In genomic region chr13:104937759-104938158, GRCm38 (mm10) we compare ENCODE assay signal across 8 mouse cellular contexts.
A peak's percentile ranks its signal among the peaks of the same experiment; 100 is the strongest.
DNase-seq lines count a peak whose midpoint lies in the region; ATAC-seq and TF ChIP-seq lines count a peak whose summit lies in the region.

No protein-coding gene starts in this region.

- H3K4me1 ChIP-seq in kidney, embryonic 14.5 days (ENCODE audit: control insufficient read depth, insufficient read depth, low read length), result no peaks in the 10 kb centered on the region
- H3K4me1 ChIP-seq in forebrain, embryonic 16.5 days (replicated peaks; ENCODE audit: control insufficient read depth, insufficient read depth, low read length), result peaks cover 13% of the 10 kb centered on the region
- H3K4me1 ChIP-seq in liver, embryonic 14.5 days (replicated peaks; ENCODE audit: control insufficient read depth in 2 of 2, insufficient read depth in 2 of 2, low read length in 1 of 2), result no peaks in the 10 kb centered on the region
- H3K4me1 ChIP-seq in stomach, embryonic 15.5 days, result no peaks in the 10 kb centered on the region

- no peak overlapping the region for H3K27ac ChIP-seq in kidney, embryonic 14.5 days (ENCODE audit: low read depth, low read length)
- H3K27ac ChIP-seq in forebrain, embryonic 16.5 days (ENCODE audit: low read length), result no peak overlapping the region
- no peak overlapping the region for H3K27ac ChIP-seq in liver, embryonic 14.5 days
- no peak overlapping the region for H3K27ac ChIP-seq in stomach, embryonic 15.5 days

- no peaks in the 10 kb centered on the region for H3K27me3 ChIP-seq in kidney, embryonic 14.5 days (ENCODE audit: control insufficient read depth, insufficient read depth, low read length)
- H3K27me3 ChIP-seq in forebrain, embryonic 16.5 days (replicated peaks; ENCODE audit: control insufficient read depth, insufficient read depth, low read length), result no peaks in the 10 kb centered on the region
- H3K27me3 ChIP-seq in liver, embryonic 14.5 days (ENCODE audit: control insufficient read depth, insufficient read depth, low read length), result no peaks in the 10 kb centered on the region
- no peaks in the 10 kb centered on the region for H3K27me3 ChIP-seq in stomach, embryonic 15.5 days (replicated peaks)

- peak; percentile 20; the same call in 1 of the 2 replicates for ATAC-seq in kidney, embryonic 14.5 days (ENCODE audit: low FRiP score, low TSS enrichment)
- peak; percentile 45 for ATAC-seq in forebrain, embryonic 16.5 days
- ATAC-seq in liver, embryonic 14.5 days (ENCODE audit: insufficient read depth), result no peak
- ATAC-seq in stomach, embryonic 15.5 days (ENCODE audit: insufficient read depth, low FRiP score, low read depth), result no peak

- WGBS in kidney, embryonic 14.5 days, result 3% methylated on average over 5 of the region's 6 CpGs
- WGBS in forebrain, embryonic 16.5 days, result 34% methylated on average over 4 of the region's 6 CpGs
- 5% methylated on average over 6 of the region's 6 CpGs for WGBS in liver, embryonic 14.5 days (ENCODE audit: insufficient replicate concordance)
- 14% methylated on average over 6 of the region's 6 CpGs for WGBS in stomach, embryonic 15.5 days

- no peak for TF ChIP-seq EP300 in liver, embryonic 14.5 days (IDR thresholded peaks at IDR 0.05; ENCODE audit: low read depth)

- no peaks in the 10 kb centered on the region for H3K9me3 ChIP-seq in kidney, embryonic 14.5 days (ENCODE audit: control insufficient read depth, low read length)
- no peaks in the 10 kb centered on the region for H3K9me3 ChIP-seq in forebrain, embryonic 16.5 days (ENCODE audit: control insufficient read depth, low read length)
- no peaks in the 10 kb centered on the region for H3K9me3 ChIP-seq in liver, embryonic 14.5 days (ENCODE audit: control insufficient read depth, low read length)
- no peaks in the 10 kb centered on the region for H3K9me3 ChIP-seq in stomach, embryonic 15.5 days

- peak overlapping the region; percentile 26 for H3K4me3 ChIP-seq in kidney, embryonic 14.5 days (ENCODE audit: low read length)
- H3K4me3 ChIP-seq in forebrain, embryonic 16.5 days (replicated peaks; ENCODE audit: low read length), result peak overlapping the region; percentile 34
- no peak overlapping the region for H3K4me3 ChIP-seq in liver, embryonic 14.5 days (ENCODE audit: insufficient read depth in 1 of 2, low read depth in 2 of 2, low read length in 2 of 2)
- peak overlapping the region; percentile 19 for H3K4me3 ChIP-seq in stomach, embryonic 15.5 days (replicated peaks)

- no peaks in the 10 kb centered on the region for H3K36me3 ChIP-seq in kidney, embryonic 14.5 days (ENCODE audit: control insufficient read depth, insufficient read depth, low read length)
- H3K36me3 ChIP-seq in forebrain, embryonic 16.5 days (ENCODE audit: control insufficient read depth, insufficient read depth), result no peaks in the 10 kb centered on the region
- no peaks in the 10 kb centered on the region for H3K36me3 ChIP-seq in liver, embryonic 14.5 days (replicated peaks; ENCODE audit: control insufficient read depth, insufficient read depth, low read depth)
- H3K36me3 ChIP-seq in stomach, embryonic 15.5 days, result no peaks in the 10 kb centered on the region

- peak overlapping the region; percentile 28; the same call in 1 of the 2 replicates for H3K9ac ChIP-seq in kidney, embryonic 14.5 days (ENCODE audit: low read depth, low read length)
- H3K9ac ChIP-seq in forebrain, embryonic 16.5 days (replicated peaks; ENCODE audit: low read depth, low read length), result peak overlapping the region; percentile 45
- no peak overlapping the region for H3K9ac ChIP-seq in liver, embryonic 14.5 days (replicated peaks)
- no peak overlapping the region for H3K9ac ChIP-seq in stomach, embryonic 15.5 days

- no peak for TF ChIP-seq CTCF in liver, embryonic 14.5 days (IDR thresholded peaks at IDR 0.05; ENCODE audit: low read depth)

- peak overlapping the region; percentile 48 for H3K4me2 ChIP-seq in kidney, embryonic 14.5 days (replicated peaks; ENCODE audit: low read depth, low read length)
- H3K4me2 ChIP-seq in forebrain, embryonic 16.5 days (ENCODE audit: low read length), result peak overlapping the region; percentile 49
- peak overlapping the region; percentile 41 for H3K4me2 ChIP-seq in liver, embryonic 14.5 days (ENCODE audit: low read depth)
- peak overlapping the region; percentile 46 for H3K4me2 ChIP-seq in stomach, embryonic 15.5 days

- DNase-seq in kidney, adult 8-10 months, result no peak
- DNase-seq in liver, embryonic 14.5 days (ENCODE audit: low read depth in 3 of 3, low spot score in 3 of 3), result no peak
- DNase-seq in ovary, adult 18-20 months (ENCODE audit: low spot score), result no peak
- DNase-seq in adrenal gland, adult 8-10 months, result no peak
- no peak for DNase-seq in testis, postnatal 10 days (ENCODE audit: low spot score)

Comparison
In these comparisons a context has a peak if more than half of its experiments do, and no peak if none do; other contexts are left out.
1. ATAC-seq: peak in kidney, embryonic 14.5 days (single experiment) and forebrain, embryonic 16.5 days (single experiment); none in liver, embryonic 14.5 days (single experiment) and stomach, embryonic 15.5 days (single experiment).
2. H3K4me3 ChIP-seq: peak in kidney, embryonic 14.5 days (single experiment), forebrain, embryonic 16.5 days (single experiment) and stomach, embryonic 15.5 days (single experiment); none in liver, embryonic 14.5 days (0 of 2).
3. H3K9ac ChIP-seq: peak in kidney, embryonic 14.5 days (single experiment) and forebrain, embryonic 16.5 days (single experiment); none in liver, embryonic 14.5 days (single experiment) and stomach, embryonic 15.5 days (single experiment).
4. Peak in every context shown above with its lines, with median percentiles within 50 percentile points of each other: H3K4me2 ChIP-seq.